Mouse (Mus musculus): Measurements from ENCODE around the gene S100a13. TPM values are rescaled to one million over a fixed set of nuclear protein-coding genes. Genes with fewer than 3 reads are reported as not detected.

S100a13 gene
- polyA plus RNA-seq, 1 experiment from 2014 or later, result 159 TPM

DNA sequence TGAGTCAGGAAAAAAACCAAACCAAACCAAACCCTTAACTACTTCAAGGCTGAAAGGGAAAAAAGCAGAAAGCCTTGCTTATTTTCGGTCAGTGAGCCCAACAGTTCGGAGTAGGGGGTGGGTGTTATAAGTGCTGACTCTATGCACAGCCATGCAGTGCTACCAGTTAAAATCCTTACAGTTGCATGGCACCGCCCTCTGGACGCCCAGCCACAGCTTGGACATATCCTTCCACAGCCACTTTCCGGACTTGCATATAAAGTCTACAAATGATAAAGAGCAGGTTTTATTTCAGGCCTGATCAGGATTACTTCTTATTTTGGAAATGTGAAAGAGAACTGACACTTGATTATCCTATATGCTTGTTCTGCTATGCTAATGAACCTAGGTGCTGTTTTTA, 9.0 kb upstream of the S100a13 start:
- Histone ChIP-seq H3K9ac (replicated peaks; ENCODE audit: low read depth) (no peak overlapping the region), H3K27me3 (replicated peaks; ENCODE audit: insufficient read depth, low read length) (no peaks in the 10 kb centered on the region), H3K27ac (ENCODE audit: low read length) (no peak overlapping the region), H3K36me3 (ENCODE audit: insufficient read depth, low read length) (peaks cover 34% of the 10 kb centered on the region), H3K4me1 (ENCODE audit: insufficient read depth, low read depth, low read length) (peaks cover 16% of the 10 kb centered on the region; the same call in 1 of the 2 replicates), H3K4me3 (ENCODE audit: low read depth, low read length) (no peak overlapping the region), H3K9me3 (ENCODE audit: low read length) (no peaks in the 10 kb centered on the region), H3K4me2 (replicated peaks; ENCODE audit: low read depth, low read length) (no peak overlapping the region)
- ATAC-seq (peak; percentile 43), DNase-seq (ENCODE audit: low spot score) (peak; percentile 81)
- TF ChIP-seq CTCF (IDR thresholded peaks at IDR 0.05) (no peak), EP300 (IDR thresholded peaks at IDR 0.05) (no peak)
- 75% methylated on average over 5 of the region's 5 CpGs for WGBS

DNA sequence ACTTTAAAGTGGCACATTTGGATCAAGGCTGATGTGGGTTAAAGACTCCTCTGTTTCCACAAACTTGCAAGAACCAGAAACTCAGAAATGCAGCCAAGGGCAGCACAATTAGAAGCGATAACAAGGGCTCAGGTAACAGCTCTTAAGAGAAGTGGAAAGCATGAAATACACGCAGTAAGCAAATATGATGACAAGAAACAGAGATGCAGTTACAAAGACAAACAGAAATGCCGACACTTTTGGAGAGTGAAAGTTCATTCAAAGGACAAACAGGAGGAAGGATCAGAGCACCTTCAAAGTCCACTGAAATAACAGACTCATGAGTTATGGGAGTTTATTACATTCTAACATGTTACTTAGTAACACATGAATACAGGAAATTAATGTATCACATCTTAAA, 7.9 kb upstream of the S100a13 start:
- H3K36me3 ChIP-seq (ENCODE audit: insufficient read depth, low read length), result peaks cover 32% of the 10 kb centered on the region
- WGBS, result 49% methylated on average over 3 of the region's 3 CpGs
- H3K9me3 ChIP-seq (ENCODE audit: low read length), result no peaks in the 10 kb centered on the region
- no peak for ATAC-seq
- no peak overlapping the region for H3K4me2 ChIP-seq (replicated peaks; ENCODE audit: low read depth, low read length)
- peaks cover 16% of the 10 kb centered on the region; the same call in 1 of the 2 replicates for H3K4me1 ChIP-seq (ENCODE audit: insufficient read depth, low read depth, low read length)
- no peak overlapping the region for H3K27ac ChIP-seq (ENCODE audit: low read length)
- peak; percentile 69 for DNase-seq (ENCODE audit: low spot score)
- no peaks in the 10 kb centered on the region for H3K27me3 ChIP-seq (replicated peaks; ENCODE audit: insufficient read depth, low read length)
- no peak overlapping the region for H3K9ac ChIP-seq (replicated peaks; ENCODE audit: low read depth)
- no peak overlapping the region for H3K4me3 ChIP-seq (ENCODE audit: low read depth, low read length)
- TF ChIP-seq EP300 (IDR thresholded peaks at IDR 0.05), result peak; percentile 39; the same call in 1 of the 2 replicates
- no peak for TF ChIP-seq CTCF (IDR thresholded peaks at IDR 0.05)

DNA sequence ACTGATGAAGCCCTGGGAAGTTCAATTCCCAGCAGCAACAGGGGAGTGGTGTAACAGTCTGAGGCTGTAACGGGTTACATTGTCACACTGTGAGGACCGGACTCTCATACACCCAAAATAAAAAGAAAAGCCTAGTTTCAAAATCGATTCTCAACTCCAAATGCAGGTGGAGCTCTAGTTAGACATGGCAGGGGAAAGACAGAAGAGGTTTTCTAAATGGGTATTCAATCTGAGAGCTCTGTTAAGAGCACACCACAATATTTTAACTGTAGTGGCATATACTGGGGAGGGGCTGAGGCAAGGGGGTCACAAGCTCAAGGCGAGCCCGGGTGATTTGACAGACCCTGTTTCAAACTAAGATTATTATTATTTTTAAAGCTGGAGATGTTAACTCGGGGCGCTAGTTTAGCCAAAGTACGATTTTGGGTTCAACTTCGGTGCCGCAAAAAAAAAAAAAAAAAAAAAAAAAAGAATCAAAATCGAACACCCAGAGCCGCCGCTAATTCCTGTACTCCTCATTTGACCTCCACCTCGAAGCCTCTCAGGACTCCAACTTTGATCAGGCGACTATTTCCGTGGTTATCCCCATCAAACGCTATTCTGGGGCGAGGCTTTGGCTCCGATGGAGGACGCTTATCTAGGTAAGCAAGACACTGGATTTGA, 5.8 kb upstream of the S100a13 start:
- peak overlapping the region; percentile 99 for H3K9ac ChIP-seq (replicated peaks; ENCODE audit: low read depth)
- WGBS, result 3% methylated on average over 20 of the region's 20 CpGs
- H3K9me3 ChIP-seq (ENCODE audit: low read length), result no peaks in the 10 kb centered on the region
- no peak for DNase-seq (ENCODE audit: low spot score)
- peaks cover 16% of the 10 kb centered on the region; the same call in 1 of the 2 replicates for H3K4me1 ChIP-seq (ENCODE audit: insufficient read depth, low read depth, low read length)
- ATAC-seq, result no peak
- peak overlapping the region; percentile 56 for H3K4me2 ChIP-seq (replicated peaks; ENCODE audit: low read depth, low read length)
- H3K27ac ChIP-seq (ENCODE audit: low read length), result peak overlapping the region; percentile 96
- H3K36me3 ChIP-seq (ENCODE audit: insufficient read depth, low read length), result peaks cover 17% of the 10 kb centered on the region
- peak; percentile 9; the same call in 1 of the 2 replicates for TF ChIP-seq CTCF (IDR thresholded peaks at IDR 0.05)
- TF ChIP-seq EP300 (IDR thresholded peaks at IDR 0.05), result no peak
- H3K27me3 ChIP-seq (replicated peaks; ENCODE audit: insufficient read depth, low read length), result no peaks in the 10 kb centered on the region
- H3K4me3 ChIP-seq (ENCODE audit: low read depth, low read length), result peak overlapping the region; percentile 94

DNA sequence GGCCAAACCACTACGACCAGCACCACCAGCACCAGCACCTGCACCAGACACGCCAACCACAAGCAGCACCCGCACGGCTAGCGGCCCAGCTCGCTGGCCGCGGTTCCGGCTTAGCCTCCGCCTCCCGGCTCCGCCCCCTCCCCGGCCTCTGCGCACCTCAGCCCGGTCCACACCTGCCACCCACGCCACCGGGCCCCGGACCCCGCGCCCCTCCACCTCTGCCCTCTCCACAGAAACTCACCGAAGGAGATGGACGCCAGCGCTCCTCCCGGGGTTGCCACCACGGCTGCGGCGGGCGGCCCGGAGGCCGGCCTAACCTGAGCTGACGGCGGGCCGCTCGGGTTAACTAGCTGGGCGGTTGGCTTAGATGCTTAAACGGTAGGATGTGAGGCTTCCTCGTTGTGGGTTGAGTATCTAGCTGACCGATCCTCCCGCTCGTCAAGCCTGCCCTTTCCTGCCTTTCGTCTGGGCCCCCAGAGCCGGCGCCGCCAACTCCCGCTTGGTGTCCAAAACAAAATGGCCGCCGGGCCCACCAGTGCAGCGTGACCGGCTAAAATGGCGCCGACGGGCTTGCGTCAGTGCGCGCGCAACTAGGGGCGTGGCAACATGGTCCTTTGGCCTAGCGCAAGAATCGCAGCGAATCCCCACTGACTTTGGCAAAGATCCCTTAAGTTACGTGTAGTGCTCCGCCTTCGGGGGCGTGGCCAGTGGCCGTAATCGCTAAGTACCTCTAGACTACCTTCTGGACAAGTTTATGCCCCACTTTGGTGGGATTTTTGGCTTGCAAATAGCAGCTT, 5.1 kb upstream of the S100a13 start, which contains the start of gene Chtop:
Gene Chtop, minus strand, starts transcription at position 549 of the 797 bp plus-strand sequence.
- Histone ChIP-seq H3K4me1 (ENCODE audit: insufficient read depth, low read depth, low read length) (peaks cover 22% of the 10 kb centered on the region; the same call in 1 of the 2 replicates), H3K4me2 (replicated peaks; ENCODE audit: low read depth, low read length) (peak within 1 kb of the TSS; percentile 56), H3K9ac (replicated peaks; ENCODE audit: low read depth) (peak within 1 kb of the TSS; percentile 99), H3K27ac (ENCODE audit: low read length) (peak within 1 kb of the TSS; percentile 96), H3K36me3 (ENCODE audit: insufficient read depth, low read length) (peaks cover 14% of the 10 kb centered on the region; the same call in 1 of the 2 replicates), H3K27me3 (replicated peaks; ENCODE audit: insufficient read depth, low read length) (no peaks in the 10 kb centered on the region), H3K4me3 (ENCODE audit: low read depth, low read length) (peak within 1 kb of the TSS; percentile 94), H3K9me3 (ENCODE audit: low read length) (no peaks in the 10 kb centered on the region)
- no peak for TF ChIP-seq CTCF (IDR thresholded peaks at IDR 0.05)
- TF ChIP-seq EP300 (IDR thresholded peaks at IDR 0.05), result 0 out of 2 replicates have a peak, but pooled peaks have one; percentile 26
- peak; percentile 99 for DNase-seq (ENCODE audit: low spot score)
- 0% methylated on average over 57 of the region's 66 CpGs for WGBS
- ATAC-seq, result peak; percentile 91

DNA sequence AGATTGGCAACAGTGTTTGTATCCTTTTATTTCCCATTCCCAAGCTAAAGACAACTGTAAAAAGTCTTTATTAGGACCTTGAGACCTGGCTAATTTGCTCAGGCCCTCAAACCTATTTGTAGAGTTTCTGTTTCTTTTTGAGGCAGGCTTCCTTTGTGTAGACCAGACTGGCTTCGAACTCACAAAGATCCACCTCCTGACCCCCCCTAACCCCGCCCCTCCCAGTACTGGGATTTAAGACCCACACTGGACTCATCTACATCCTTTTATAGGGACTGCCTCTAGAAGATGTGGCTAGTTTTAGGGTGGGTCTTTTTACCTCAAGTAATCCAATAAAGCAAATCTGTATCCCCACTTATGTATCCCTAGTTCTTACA, 4.5 kb upstream of the S100a13 start:
- no peak for DNase-seq (ENCODE audit: low spot score)
- Histone ChIP-seq H3K27ac (ENCODE audit: low read length) (peak overlapping the region; percentile 96), H3K36me3 (ENCODE audit: insufficient read depth, low read length) (peaks cover 14% of the 10 kb centered on the region; the same call in 1 of the 2 replicates), H3K9me3 (ENCODE audit: low read length) (no peaks in the 10 kb centered on the region), H3K27me3 (replicated peaks; ENCODE audit: insufficient read depth, low read length) (no peaks in the 10 kb centered on the region), H3K4me1 (ENCODE audit: insufficient read depth, low read depth, low read length) (peaks cover 22% of the 10 kb centered on the region; the same call in 1 of the 2 replicates), H3K4me3 (ENCODE audit: low read depth, low read length) (peak overlapping the region; percentile 94; the same call in 1 of the 2 replicates), H3K9ac (replicated peaks; ENCODE audit: low read depth) (no peak overlapping the region), H3K4me2 (replicated peaks; ENCODE audit: low read depth, low read length) (peak overlapping the region; percentile 34)
- ATAC-seq, result no peak
- 14% methylated on average over 2 of the region's 2 CpGs for WGBS
- no peak for TF ChIP-seq EP300 (IDR thresholded peaks at IDR 0.05)
- no peak for TF ChIP-seq CTCF (IDR thresholded peaks at IDR 0.05)

DNA sequence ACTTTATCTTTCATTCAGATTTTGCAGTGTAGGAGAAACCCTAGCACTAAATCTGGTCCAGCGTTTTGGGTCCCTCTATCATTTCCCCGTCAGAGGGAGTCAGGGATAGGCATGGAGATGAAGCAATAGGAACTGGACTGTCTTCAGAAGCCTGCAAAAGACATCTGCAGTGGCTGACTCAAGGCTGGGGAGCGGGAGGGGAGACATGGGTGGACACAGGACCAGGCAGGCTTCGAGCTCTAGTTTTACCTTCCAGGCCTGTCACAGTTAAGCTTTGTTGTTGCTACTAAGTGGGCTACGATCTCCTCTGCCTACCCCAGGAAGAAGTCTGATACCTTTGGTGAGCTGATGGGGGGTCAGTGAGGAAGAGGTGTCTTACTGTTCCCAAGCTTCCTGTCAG, 2.0 kb upstream of the S100a13 start:
- no peak overlapping the region for H3K27ac ChIP-seq (ENCODE audit: low read length)
- no peak for ATAC-seq
- TF ChIP-seq CTCF (IDR thresholded peaks at IDR 0.05), result no peak
- TF ChIP-seq EP300 (IDR thresholded peaks at IDR 0.05), result no peak
- H3K36me3 ChIP-seq (ENCODE audit: insufficient read depth, low read length), result no peaks in the 10 kb centered on the region
- no peak overlapping the region for H3K4me2 ChIP-seq (replicated peaks; ENCODE audit: low read depth, low read length)
- H3K4me1 ChIP-seq (ENCODE audit: insufficient read depth, low read depth, low read length), result peaks cover 22% of the 10 kb centered on the region; the same call in 1 of the 2 replicates
- no peak overlapping the region for H3K4me3 ChIP-seq (ENCODE audit: low read depth, low read length)
- H3K9me3 ChIP-seq (ENCODE audit: low read length), result no peaks in the 10 kb centered on the region
- no peak for DNase-seq (ENCODE audit: low spot score)
- H3K27me3 ChIP-seq (replicated peaks; ENCODE audit: insufficient read depth, low read length), result no peaks in the 10 kb centered on the region
- H3K9ac ChIP-seq (replicated peaks; ENCODE audit: low read depth), result no peak overlapping the region
- 79% methylated on average over 5 of the region's 5 CpGs for WGBS

All from lung, postnatal 0 days (tissue).